Mouse (Mus musculus): ENCODE data around the gene Kcnd2. TPM values are rescaled to one million over a fixed set of nuclear protein-coding genes. Genes with fewer than 3 reads are reported as not detected.

The Kcnd2 gene
- 1.4 and 1.9 TPM in 2 replicates for polyA plus RNA-seq (2012; rRNA removed)

DNA sequence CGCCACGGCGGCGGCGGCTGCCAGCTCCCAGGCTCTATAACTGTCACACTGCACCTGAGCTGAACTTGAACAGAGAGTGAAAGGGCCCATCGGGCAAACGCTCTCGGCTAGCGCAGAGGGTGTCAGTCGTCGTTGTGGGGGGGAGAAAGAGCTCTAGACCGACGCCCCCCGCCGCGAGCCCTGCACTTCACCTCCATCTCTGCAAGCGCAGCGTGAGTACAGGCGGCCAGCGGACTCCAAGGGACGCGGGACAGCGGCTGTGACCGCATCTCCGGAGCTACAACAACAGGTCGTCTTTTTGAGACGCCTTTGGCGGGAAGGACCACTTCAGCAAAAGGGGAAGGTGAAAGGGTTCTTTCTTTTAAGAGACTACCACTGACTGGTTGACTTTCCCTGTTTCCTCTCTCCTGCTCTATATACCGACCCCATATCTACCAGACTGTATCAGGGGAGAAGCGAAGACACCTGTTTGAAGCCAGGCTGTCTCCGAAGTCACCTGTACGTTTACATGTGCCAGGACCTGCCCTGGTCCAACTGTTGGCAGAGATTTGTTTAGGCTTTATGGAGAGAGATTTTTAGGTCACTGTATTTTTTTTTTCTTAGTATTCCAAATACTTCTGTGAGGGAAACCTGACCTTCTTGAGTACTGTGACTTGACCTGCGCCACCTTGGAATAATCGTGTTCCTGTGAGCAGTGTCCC lies at the start of gene Kcnd2:
TSS of gene Kcnd2 (plus strand) at position 13 of the 701 bp plus-strand sequence.

All from central nervous system, embryonic 11.5 days (tissue).